Mouse (Mus musculus): ENCODE measurements around the gene Teddm2. TPM values are rescaled to one million over a fixed set of nuclear protein-coding genes. Genes with fewer than 3 reads are reported as not detected.

Teddm2 gene
- 0.75 TPM in 1 of 2 replicates, not detected in the other for total RNA-seq (2014; fragmentation: Nextera tagmentation)
- total RNA-seq (2017) = 0.06 and 0.44 TPM in 2 replicates
- polyA plus RNA-seq (2012) = 0.15 and 0.18 TPM in 2 replicates

DNA sequence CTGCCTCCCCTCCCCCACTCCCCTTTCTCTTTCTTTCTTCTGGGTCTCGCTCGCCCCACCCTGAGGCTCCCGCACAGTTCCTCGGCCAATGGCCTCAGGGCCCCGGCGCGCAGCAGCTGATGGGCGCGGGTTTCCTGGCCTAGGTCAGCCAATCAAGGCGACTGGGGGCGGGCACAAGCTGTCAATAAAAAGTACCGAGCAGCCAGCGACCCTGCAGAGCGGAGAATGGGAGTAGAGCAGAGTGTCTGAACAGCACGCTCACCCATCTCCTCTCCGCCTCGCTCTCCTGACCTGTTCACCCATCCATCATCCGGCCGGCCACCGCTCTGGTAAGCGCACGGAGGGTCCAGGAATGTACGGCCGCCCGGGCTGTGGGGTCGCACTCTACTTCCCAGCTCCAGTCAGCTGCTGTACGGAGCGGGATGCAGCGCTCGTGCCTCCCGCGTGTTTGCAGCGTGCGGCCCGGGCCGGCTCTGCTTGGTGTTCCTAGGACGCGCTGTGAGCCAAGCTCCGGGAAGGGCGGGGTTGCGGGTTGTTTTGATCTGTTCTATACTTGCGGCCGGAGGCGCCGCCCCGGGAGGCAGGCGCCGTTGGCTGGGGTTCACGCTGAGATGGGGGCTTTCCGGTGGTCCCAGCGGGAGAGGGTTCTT is at the start of gene Teddm2, which contains the start of gene Glul:
Gene Teddm2, minus strand, starts transcription at position 498 of the 650 bp plus-strand sequence.
Gene Glul, plus strand, starts transcription at position 214 of the 650 bp plus-strand sequence.
- Histone ChIP-seq H3K4me3 (ENCODE audit: low read depth, low read length) (peak within 1 kb of the TSS; percentile 96), H3K9me3 (replicated peaks) (no peaks in the 10 kb centered on the region), H3K4me1 (ENCODE audit: insufficient read depth, low read depth, low read length) (peaks cover 35% of the 10 kb centered on the region), H3K27me3 (ENCODE audit: insufficient read depth, low read length) (peaks cover 4% of the 10 kb centered on the region; the same call in 1 of the 2 replicates), H3K36me3 (replicated peaks) (peaks cover 30% of the 10 kb centered on the region)
- peak; percentile 88 for DNase-seq (ENCODE audit: low spot score)
- peak; percentile 93 for ATAC-seq (ENCODE audit: extremely low read depth, insufficient number of reproducible peaks, low FRiP score, poor library complexity, severe bottlenecking)
- TF ChIP-seq TAL1 (conservative IDR thresholded peaks at IDR 0.05; ENCODE audit: low read depth, low read length) (no peak), POLR2AphosphoS5 (IDR thresholded peaks at IDR 0.05; ENCODE audit: insufficient replicate concordance, low read depth, low read length) (peak; percentile 96)

DNA sequence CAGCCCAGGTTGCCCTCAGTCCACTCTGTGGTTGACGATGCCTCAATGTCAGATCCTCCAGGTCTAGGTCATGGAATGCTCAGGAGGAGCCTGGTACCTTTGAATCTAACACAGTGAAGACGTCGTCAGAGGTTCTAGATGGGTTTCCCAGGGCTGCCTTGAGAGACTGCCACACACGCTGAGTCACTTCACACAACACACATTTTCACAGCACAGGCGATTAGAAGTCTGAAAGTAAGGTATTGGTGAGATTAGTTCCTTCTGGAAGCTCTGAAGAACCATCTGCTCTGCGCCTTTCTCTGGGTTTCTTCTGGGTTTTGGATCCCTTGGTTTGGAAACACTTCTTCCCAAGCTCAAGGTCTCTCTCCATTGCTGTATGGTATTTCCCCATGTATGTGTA is 47.8 kb upstream of the Teddm2 start:
- Histone ChIP-seq H3K4me3 (ENCODE audit: low read depth, low read length) (no peak overlapping the region), H3K27me3 (ENCODE audit: insufficient read depth, low read length) (peaks cover 18% of the 10 kb centered on the region), H3K36me3 (replicated peaks) (no peaks in the 10 kb centered on the region), H3K4me1 (ENCODE audit: insufficient read depth, low read depth, low read length) (no peaks in the 10 kb centered on the region), H3K9me3 (replicated peaks) (no peaks in the 10 kb centered on the region)
- no peak for DNase-seq (ENCODE audit: low spot score)
- TF ChIP-seq TAL1 (conservative IDR thresholded peaks at IDR 0.05; ENCODE audit: low read depth, low read length) = no peak
- ATAC-seq (ENCODE audit: extremely low read depth, insufficient number of reproducible peaks, low FRiP score, poor library complexity, severe bottlenecking) = no peak

DNA sequence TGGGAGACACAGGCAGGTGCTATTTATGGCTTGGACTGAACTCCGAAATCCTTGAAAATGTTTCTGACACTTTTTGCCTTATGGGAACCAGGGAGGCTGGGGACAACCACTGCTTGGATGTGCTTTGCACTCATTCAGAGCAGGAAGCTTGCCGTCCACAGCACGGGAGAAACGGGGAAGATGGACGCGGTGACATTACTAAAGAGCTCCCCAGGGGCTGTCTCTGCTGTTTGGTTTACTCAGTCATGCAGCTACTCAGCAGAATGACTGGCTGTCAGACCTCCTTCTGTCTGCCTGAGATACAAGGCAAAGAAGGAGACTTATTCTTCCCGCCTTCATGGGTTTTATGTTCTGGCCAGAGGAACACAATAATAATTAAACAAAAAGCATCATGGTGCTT is 46.9 kb upstream of the Teddm2 start:
- Histone ChIP-seq H3K36me3 (replicated peaks) (no peaks in the 10 kb centered on the region), H3K27me3 (ENCODE audit: insufficient read depth, low read length) (peaks cover 21% of the 10 kb centered on the region), H3K4me3 (ENCODE audit: low read depth, low read length) (no peak overlapping the region), H3K9me3 (replicated peaks) (no peaks in the 10 kb centered on the region), H3K4me1 (ENCODE audit: insufficient read depth, low read depth, low read length) (no peaks in the 10 kb centered on the region)
- no peak for DNase-seq (ENCODE audit: low spot score)
- TF ChIP-seq GATA2 (IDR thresholded peaks at IDR 0.05; ENCODE audit: borderline replicate concordance, low read depth, low read length) (no peak), TAL1 (conservative IDR thresholded peaks at IDR 0.05; ENCODE audit: low read depth, low read length) (no peak), CTCF (IDR thresholded peaks at IDR 0.05; ENCODE audit: low read depth, low read length) (no peak), POLR2AphosphoS5 (IDR thresholded peaks at IDR 0.05; ENCODE audit: insufficient replicate concordance, low read depth, low read length) (no peak), GATA1 (IDR thresholded peaks at IDR 0.05; ENCODE audit: borderline replicate concordance, low read length) (no peak)
- no peak for ATAC-seq (ENCODE audit: extremely low read depth, insufficient number of reproducible peaks, low FRiP score, poor library complexity, severe bottlenecking)

DNA sequence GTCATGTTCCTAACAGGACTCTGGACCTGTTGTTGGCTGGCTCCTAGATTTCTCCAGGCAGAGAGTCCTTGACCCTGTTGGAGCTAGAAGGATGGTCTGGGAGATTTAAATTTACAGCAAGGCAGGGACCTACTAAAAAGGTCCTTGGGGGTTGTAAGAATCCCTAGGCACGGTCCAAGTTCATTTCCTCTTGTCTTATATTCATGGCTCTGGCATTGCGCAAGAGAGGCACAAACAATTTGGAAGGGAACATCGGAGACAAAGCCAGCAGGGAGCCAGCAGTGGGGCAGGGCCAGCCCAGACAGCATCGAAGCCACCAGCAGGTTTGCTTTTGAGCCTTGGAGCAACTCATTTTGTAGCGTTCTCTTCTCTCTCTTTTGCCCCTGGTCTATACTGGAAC is 45.2 kb upstream of the Teddm2 start:
- no peaks in the 10 kb centered on the region for H3K4me1 ChIP-seq (ENCODE audit: insufficient read depth, low read depth, low read length)
- DNase-seq (ENCODE audit: low spot score) (no peak), ATAC-seq (ENCODE audit: extremely low read depth, insufficient number of reproducible peaks, low FRiP score, poor library complexity, severe bottlenecking) (no peak)
- H3K27me3 ChIP-seq (ENCODE audit: insufficient read depth, low read length) = peaks cover 15% of the 10 kb centered on the region
- H3K36me3 ChIP-seq (replicated peaks) = no peaks in the 10 kb centered on the region
- TF ChIP-seq TAL1 (conservative IDR thresholded peaks at IDR 0.05; ENCODE audit: low read depth, low read length) = no peak
- no peak for TF ChIP-seq CTCF (IDR thresholded peaks at IDR 0.05; ENCODE audit: low read depth, low read length)
- TF ChIP-seq GATA1 (IDR thresholded peaks at IDR 0.05; ENCODE audit: borderline replicate concordance, low read length) = no peak
- TF ChIP-seq POLR2AphosphoS5 (IDR thresholded peaks at IDR 0.05; ENCODE audit: insufficient replicate concordance, low read depth, low read length) = no peak
- TF ChIP-seq GATA2 (IDR thresholded peaks at IDR 0.05; ENCODE audit: borderline replicate concordance, low read depth, low read length) = no peak
- H3K4me3 ChIP-seq (ENCODE audit: low read depth, low read length) = no peak overlapping the region
- no peaks in the 10 kb centered on the region for H3K9me3 ChIP-seq (replicated peaks)

DNA sequence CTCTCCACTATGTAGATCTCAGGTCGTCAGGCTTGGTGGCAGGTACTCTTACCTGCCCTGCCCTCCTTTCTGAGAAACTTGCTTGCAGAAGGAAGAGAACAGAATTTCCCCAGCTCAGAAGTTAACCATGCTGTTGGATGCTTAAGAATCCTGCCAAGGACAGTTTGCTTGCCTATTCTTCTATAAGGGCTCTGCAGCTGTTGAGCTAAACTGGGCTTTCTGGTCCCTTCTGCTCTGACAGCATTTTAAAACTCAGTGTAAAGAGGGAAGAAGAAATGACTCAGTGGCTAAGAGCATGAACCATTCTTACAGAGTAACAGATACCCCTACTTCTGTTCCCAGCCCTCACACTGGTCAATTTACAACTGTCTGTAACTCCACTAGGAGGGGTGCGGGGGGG is 41.0 kb upstream of the Teddm2 start:
- peaks cover 3% of the 10 kb centered on the region; the same call in 1 of the 2 replicates for H3K9me3 ChIP-seq (replicated peaks)
- H3K36me3 ChIP-seq (replicated peaks) = no peaks in the 10 kb centered on the region
- no peak for DNase-seq (ENCODE audit: low spot score)
- ATAC-seq (ENCODE audit: extremely low read depth, insufficient number of reproducible peaks, low FRiP score, poor library complexity, severe bottlenecking) = no peak
- H3K4me1 ChIP-seq (ENCODE audit: insufficient read depth, low read depth, low read length) = no peaks in the 10 kb centered on the region
- TF ChIP-seq GATA2 (IDR thresholded peaks at IDR 0.05; ENCODE audit: borderline replicate concordance, low read depth, low read length) (no peak), GATA1 (IDR thresholded peaks at IDR 0.05; ENCODE audit: borderline replicate concordance, low read length) (no peak), POLR2AphosphoS5 (IDR thresholded peaks at IDR 0.05; ENCODE audit: insufficient replicate concordance, low read depth, low read length) (no peak), CTCF (IDR thresholded peaks at IDR 0.05; ENCODE audit: low read depth, low read length) (no peak), TAL1 (conservative IDR thresholded peaks at IDR 0.05; ENCODE audit: low read depth, low read length) (no peak)
- no peak overlapping the region for H3K4me3 ChIP-seq (ENCODE audit: low read depth, low read length)
- peaks cover 4% of the 10 kb centered on the region for H3K27me3 ChIP-seq (ENCODE audit: insufficient read depth, low read length)

DNA sequence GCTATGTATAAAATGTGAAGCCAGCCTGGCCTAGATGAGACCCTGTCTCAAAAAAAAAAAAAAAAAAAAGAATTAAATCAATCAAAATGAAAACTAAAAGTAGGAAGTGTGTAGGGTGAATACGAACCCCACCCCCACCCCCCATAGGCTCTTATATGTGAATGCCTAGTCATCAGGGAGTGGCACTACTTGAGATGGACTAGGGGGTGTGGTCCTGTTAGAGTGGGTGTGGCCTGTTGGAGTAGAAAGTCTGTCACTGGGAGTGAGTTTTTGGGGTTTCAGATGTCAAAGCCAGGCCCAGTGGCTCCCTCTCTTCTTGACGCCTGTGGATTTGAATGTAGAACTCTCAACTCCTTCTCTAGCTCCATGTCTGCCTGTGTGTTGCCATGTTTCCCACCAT is 37.0 kb upstream of the Teddm2 start:
- no peak for TF ChIP-seq GATA1 (IDR thresholded peaks at IDR 0.05; ENCODE audit: borderline replicate concordance, low read length)
- TF ChIP-seq TAL1 (conservative IDR thresholded peaks at IDR 0.05; ENCODE audit: low read depth, low read length) = no peak
- TF ChIP-seq CTCF (IDR thresholded peaks at IDR 0.05; ENCODE audit: low read depth, low read length) = no peak
- TF ChIP-seq GATA2 (IDR thresholded peaks at IDR 0.05; ENCODE audit: borderline replicate concordance, low read depth, low read length) = no peak
- no peak for TF ChIP-seq POLR2AphosphoS5 (IDR thresholded peaks at IDR 0.05; ENCODE audit: insufficient replicate concordance, low read depth, low read length)
- Histone ChIP-seq H3K9me3 (replicated peaks) (peaks cover 3% of the 10 kb centered on the region; the same call in 1 of the 2 replicates), H3K36me3 (replicated peaks) (no peaks in the 10 kb centered on the region), H3K4me3 (ENCODE audit: low read depth, low read length) (no peak overlapping the region), H3K27me3 (ENCODE audit: insufficient read depth, low read length) (no peaks in the 10 kb centered on the region), H3K4me1 (ENCODE audit: insufficient read depth, low read depth, low read length) (no peaks in the 10 kb centered on the region)
- ATAC-seq (ENCODE audit: extremely low read depth, insufficient number of reproducible peaks, low FRiP score, poor library complexity, severe bottlenecking) (no peak), DNase-seq (ENCODE audit: low spot score) (no peak)

Data from G1E (cell line).